Mouse (Mus musculus) layer of hippocampus, postnatal 25 days (tissue): Measurements from ENCODE around the gene Fam169b. TPM values are rescaled to one million over a fixed set of nuclear protein-coding genes. Genes with fewer than 3 reads are reported as not detected.

Experiments
- DNase-seq, 2 experiments: peaks; one replicate each; pipeline ENCODE4 v3.0.0; 2022; ENCODE audit warnings: mixed read lengths in 2 of 2, low spot score in 1 of 2; ENCODE audit errors: extremely low spot score in 1 of 2
- total RNA-seq, 2 experiments: library from RNA; stranded (reverse); gene quantifications; 2 replicates each; pipeline ENCODE4 v1.2.3; 2021

Gene Fam169b
- total RNA-seq, result under 1 TPM; 0.37 to 0.47 TPM

DNA sequence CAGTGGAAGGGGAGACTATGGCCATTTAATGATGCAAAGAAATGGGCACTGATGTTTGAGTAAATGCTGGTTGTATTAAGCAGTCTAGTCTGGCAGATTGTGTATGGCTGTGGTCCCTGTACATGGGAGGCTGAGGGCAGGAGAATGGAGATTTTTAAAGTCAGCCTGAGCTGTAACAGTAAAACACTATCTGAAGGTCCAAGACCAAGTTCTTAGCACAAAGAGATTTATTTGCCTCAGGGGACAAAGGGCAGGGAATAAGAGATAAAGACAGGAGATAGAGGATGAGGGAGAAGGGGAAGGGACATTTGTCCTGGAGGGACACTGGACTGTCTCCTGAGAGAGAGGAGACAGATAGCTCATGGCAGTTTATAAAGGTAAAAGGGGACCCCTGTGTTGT, at the start of gene Fam169b:
Gene Fam169b, plus strand, starts transcription at position 325 of the 400 bp plus-strand sequence.
- no peak for DNase-seq

DNA sequence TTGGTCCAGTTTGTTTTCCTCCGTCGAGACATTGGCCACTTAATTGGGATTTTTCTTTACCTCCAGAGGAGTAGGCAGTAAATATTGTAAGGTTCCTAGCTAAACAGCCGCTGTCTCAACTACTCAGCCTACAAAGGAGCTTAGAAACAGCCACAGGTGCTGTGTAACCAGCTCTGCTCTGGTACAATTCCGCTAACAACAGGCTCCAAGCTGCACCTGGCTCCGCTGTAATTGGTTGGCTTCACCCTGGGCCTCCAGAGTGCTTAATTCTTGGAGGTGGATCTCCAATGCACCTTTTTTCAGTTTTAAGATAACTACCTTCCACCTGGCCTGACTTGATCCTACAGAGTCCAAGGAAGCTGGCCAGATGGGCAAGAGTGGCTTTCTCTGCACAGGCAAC, 49.6 kb upstream of the Fam169b start:
- DNase-seq, result no peak

DNA sequence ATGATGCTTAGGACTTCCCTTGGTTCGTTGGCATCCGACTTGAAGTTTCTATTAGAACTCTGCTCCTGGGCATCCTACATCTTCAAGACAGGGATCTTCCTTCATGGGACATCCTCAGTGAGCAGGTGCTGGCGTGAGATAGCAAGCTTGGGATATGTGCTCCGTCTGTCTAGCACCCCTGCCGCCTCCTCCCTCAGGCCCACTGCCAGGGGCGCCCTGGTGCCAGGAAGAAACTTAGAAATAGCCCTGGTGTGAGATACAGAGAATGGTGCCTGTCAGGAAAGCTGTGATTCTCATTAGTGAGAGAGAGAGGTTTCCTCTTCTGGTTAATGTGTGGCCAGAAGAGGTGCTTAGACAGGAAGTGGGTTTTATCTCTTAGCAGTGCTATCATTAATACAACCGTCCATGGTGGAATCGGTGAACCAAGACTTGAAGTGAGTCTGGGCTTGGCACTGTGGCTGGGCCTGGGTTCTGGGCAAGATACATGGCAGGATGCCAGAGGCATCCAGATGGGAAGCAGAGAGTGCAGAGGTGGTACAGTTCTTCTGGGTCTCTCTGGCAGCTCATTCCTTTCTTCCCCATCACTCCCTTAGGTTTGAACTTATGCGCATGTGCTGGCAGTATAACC, 48.1 kb upstream of the Fam169b start:
- no peak for DNase-seq

DNA sequence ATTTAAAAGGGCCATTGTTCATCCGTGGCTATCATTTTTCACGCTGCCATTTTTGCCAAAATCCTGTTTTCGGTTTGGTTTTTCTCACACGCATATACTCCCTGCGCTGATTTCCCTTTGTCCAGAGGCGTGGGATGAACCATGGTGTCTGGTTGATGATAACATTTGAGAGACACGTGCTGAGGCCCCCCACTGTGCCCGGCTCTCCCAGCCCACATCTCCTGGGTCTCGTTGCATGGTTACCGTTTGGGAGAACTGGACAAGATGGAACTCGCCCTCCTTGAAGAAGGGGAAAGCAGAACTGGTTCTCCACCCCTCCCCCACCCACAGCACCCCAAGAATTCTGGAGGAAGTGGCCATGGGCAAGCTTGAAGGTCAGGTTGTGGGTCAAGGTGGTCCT, 46.6 kb upstream of the Fam169b start:
- no peak for DNase-seq

DNA sequence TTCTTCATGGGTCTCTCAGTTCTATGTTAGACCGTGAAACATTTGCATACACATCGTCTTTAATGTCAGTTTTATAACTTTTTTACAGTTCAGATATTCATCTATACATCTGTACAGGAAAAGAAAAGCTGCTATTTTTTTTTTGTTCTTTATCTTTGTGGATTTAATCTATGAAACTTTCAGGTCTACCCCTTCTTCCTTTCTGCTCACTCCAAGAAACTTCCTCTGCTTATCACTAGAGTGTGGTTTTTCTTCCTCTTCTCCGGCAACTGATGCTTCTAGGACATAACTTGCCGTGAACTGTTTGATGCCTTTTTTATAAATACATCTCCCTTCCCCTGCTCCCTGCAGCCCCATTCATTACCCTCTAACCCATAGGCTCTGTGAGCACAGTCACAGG, 46.0 kb upstream of the Fam169b start:
- DNase-seq, result no peak

DNA sequence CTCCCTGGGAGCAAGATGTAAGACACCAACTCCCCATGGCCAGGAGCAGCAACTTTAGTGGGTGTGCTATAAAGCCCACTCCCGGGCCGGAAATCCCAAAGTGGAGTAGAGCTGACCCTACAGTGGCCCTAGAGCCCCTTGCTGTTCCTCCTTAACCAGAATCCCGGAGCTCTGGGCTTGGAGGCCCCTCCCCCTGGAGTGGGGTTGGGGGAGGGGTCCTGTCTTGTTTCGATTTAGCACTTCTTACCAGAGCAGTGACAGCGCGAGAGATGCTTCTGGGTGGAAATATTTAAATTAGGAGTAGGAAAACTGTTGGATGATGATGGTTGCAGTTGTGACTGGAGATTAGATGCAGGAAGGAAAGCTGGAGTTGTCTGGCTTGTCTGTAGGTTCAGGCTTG, 45.1 kb upstream of the Fam169b start:
- DNase-seq, result no peak

DNA sequence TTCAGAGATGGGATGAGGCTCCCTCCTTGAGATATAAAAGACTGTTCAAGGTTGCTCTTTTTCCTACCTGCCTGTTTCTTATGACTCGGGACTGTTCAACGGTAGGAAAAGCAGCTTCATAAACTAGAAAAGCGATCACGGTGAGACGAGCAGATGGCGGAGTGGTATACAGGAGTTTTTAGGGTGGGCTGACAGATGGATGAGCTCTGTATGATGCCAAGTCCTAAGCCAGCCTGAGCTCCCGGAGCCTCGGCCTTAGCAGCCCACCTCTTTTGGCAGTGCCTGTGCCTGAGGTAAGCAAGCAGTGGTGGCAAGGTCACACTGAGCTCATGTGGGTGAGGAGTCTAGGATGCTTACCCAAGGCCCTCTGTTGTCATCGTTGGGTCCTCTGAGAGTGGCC, 42.8 kb upstream of the Fam169b start:
- no peak for DNase-seq

DNA sequence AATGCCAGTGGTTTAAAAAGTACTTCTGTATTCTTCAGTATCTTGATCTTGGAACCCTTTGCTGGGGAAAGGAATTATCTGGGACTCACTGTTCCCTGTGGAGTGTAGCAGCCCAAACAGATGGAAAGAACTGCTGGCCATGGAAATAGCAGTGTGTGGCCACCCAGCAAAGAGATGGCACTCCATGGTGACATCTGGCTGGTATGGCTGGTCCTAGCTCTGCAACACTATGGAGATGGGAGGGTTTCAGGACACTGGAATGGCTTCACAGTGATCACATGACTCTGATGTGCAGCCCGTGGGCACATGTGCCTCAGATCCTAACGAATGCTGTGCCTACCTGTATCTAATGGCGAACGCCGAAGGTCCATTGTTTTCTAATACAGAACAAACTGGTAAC, 41.1 kb upstream of the Fam169b start:
- no peak for DNase-seq

DNA sequence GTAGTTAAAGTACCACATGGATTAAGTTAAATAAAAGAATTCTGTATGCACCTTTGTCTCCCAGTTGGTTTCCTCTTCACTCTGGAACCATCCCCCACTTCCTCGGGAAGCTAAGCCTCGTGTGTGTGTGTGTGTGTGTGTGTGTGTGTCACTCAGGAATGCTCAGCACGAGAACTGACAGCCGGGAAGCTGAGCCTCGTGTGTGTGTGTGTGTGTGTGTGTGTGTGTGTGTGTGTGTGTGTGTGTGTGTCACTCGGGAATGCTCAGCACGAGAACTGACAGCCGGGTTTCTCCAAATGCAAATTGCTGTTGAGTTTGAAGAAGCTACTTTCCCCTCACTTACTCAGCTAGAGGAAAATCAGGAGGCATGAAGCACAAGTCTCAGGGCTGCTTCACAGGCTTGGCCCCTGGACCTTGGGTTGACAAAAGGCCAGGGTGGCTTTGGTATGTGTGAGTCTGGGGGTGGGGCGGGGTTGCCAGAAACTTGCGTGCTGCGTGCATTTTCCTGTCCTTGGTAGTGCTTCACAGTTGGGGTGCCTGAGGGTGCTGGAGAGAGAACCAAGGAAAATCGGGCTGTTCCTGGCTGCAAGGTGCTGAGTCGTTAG, 39.9 kb upstream of the Fam169b start:
- no peak for DNase-seq

DNA sequence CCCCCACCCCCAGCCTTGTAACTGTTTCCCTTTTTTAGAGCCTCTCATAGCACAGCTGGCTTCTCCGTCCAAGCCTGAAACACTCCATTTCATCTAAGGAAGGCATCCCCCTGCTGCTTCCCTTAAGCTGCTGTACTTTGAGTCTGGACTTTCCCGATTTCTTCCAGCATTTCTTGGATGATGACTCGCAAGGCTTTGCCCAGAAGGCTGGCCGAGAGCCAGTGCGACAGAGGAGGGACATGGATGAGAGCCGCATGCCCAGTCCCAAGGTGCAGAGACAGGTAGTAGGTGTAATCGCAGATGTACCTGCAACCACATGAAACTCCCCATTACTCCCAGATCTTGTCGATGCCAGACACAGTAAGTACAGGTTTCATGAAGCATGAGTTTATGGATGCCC, 36.8 kb upstream of the Fam169b start:
- DNase-seq, result no peak

DNA sequence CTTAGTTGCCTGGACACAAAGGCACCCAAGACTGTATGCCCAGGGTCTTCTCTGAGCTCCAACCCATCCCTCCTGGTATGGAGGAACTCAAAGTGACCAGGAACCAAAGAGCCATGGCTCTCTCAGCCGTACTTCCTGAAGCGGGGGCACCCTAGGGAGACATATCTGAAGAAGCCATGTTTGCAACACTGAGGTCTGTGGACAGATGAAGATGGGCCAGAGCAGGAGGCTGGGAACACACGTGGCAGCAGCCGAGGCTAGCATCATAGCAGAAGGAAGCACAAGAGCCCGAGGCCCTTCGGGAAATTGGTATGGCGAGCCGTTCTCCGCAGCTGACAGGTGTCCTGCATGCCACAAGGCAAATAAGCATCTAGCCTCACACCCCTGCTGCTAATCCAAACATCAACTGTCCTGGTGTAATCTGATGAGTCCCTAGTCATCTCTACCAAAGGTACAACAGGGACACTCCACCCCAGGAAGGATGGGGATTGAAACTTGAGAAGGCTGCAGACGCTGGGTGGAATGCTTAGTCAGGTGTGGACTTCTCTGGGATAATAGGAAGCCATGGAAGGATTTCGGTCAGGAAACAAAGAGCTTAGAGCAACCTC, 34.3 kb upstream of the Fam169b start:
- no peak for DNase-seq

DNA sequence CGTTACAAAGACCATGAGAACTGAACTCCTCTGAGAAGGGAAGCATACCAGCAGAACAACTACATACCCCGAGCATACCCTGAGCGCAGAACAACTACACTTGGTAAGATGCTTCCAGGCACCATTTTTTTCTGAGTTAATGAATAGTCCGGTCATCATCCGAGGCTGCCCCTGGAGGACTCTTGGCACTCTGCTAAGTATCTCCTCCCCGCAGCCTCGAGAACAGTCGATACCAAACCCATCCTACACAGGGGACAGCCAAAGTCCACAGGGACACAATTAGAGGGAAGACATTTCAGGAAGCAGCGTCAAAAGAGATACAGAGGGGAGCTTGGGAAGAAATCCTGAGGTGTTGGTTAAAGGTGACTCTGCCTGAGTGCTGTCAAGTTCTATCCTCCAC, 32.4 kb upstream of the Fam169b start:
- no peak for DNase-seq

DNA sequence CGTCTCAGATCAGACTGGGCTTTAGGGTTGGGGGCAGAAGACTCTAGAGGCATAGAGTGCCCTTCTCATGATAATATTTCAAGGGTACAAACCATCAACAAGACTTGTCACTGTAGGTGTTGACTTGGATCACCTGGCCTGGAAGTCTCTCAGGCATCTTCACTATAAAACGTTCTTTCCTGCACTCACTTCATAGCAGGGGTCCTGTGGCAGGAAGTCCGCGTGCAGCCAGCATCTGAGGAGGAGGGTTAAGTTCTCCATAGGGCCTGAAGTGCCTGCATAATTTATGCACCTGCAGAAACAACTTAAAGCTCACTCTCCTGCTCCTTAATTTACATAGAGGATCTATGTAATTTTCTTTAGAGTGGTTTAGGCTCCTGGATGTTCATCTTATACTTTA, 28.0 kb upstream of the Fam169b start:
- no peak for DNase-seq

DNA sequence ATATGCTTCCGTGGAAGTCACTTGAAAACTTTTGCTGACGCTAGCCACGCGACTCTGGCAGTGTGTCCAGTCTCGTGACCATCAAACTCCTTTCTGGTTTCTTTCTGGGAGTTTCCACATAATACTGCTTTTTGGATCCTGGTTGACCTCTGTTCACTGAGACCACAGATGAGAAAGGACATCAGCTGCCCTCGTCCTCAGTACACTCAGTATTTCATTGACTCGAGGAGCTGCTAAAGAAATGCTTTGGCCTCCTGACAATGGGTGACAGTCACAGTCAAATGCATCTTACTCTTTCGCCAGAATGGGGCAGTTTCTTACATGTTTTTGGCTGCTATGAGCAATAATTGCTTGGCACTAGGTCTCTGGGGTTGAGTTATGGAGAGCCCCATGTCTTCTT, 27.4 kb upstream of the Fam169b start:
- DNase-seq, result no peak

DNA sequence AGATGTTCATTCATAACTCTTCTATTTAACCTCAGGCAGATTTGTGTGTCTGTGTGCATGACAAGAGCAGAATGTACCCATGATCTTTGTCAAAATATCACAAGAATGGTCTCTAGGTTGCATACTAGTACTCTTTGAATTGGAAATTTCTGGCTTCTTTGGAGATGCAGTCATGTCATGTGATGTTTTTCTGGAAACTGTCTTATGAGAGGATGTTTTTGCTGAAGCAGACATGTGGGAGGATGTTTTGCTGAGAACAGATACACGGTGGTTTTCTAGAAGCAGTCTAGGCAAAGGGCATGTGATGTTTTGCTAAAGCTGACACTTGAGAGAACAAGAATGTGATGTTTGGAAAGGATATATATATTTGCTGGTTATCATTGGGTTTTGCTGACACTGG, 23.2 kb upstream of the Fam169b start:
- no peak for DNase-seq

DNA sequence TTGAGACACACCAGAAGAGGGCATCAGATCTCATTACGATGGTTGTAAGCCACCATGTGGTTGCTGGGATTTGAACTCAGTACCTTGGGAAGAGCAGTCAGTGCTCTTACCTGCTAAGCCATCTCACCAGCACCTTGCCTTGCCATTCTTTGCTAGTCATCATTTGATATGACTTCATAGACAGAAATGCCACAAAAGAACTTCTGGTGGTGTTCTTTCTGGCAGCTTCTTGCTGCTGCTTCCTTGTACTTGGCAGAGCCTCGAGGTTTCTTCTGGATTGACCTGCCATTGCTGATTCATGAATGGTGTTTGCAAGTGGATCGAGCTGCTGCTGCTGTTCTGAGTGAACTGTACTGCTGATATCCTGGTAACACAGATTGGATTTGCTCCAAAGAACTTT, 22.7 kb upstream of the Fam169b start:
- DNase-seq, result no peak

DNA sequence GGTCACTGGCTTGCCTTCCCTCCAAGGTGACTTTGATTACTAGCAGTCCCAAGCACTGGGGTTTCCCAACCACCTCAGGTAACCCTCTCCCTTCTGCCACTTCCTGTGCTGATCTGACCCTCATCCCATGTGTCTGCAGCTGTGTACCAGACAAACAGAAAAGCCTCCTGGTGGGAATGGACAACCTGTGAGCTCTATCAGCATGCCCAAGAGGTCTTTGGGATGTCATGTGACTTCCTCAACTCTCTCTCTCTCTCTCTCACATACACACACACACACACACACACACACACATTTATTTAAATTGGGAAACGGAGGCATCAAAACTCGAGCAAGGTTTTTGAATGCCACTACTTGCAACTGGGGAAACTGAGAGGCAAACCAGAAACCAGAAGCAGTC, 15.9 kb upstream of the Fam169b start:
- DNase-seq, result no peak

DNA sequence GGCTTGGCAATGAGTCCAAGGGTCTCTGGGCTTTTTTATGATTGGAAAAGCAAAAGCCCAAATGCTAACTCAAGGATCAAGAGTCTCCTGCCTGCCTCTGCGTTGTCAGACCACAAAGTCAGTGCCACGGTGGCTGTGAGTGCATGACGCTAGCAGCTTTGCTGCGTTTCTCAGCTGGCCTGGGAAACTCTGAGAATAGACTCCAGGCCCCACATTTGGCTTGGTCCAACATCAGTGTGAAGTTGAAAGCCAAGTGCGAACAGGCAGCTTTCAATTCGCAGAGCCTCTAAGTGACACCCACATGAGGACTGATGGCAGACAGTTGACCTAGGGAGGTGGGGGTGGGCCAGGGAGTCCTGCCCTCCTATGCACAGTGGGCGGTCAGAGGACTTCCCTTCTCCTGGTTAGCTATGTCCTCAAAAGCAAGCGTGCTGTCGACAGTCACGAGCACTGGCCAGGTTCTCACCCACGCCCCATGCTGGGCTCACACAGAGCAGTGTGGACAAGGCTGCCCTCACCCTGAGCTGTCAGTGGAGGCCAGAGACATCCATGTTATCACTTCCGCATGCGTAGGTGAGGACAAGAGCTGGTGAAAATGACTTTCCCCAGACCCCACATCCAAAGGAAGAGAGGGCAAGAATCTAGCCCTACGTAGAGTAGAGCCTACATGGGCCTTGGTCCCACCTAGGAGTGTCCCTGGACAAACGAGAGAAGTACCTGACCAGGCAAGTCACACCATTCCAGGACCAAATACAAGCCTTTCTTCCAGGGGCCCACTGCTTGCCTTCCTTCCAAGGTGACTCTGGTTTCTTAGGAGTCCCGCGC, 15.1 kb upstream of the Fam169b start:
- no peak for DNase-seq

DNA sequence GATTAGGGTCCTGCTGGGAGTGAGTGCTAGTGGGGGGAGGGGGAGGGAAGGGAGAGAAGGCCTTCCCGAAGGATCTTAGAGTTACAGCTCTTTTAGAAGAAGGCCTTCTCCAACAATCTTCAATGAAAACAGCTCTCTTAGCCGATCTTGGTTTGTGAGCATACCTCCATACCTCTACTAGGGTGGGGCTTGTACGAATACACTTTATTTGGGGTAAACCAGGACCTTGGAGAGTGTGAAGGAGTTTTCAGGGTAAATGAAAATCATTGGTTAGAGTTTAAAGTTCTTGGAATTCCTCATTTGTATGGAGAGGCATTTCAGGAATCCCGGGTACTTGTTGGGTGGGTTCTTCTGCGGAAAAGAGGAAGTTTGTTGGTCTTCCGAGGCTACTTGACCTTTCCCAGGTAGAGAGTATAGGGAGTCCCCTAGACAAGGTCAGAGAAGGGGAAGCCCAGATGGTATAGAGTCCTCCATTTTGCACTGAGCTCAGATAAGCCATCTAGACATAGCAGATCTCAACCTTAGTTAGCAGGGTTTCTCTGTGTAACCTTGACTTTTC, 14.0 kb upstream of the Fam169b start:
- no peak for DNase-seq

DNA sequence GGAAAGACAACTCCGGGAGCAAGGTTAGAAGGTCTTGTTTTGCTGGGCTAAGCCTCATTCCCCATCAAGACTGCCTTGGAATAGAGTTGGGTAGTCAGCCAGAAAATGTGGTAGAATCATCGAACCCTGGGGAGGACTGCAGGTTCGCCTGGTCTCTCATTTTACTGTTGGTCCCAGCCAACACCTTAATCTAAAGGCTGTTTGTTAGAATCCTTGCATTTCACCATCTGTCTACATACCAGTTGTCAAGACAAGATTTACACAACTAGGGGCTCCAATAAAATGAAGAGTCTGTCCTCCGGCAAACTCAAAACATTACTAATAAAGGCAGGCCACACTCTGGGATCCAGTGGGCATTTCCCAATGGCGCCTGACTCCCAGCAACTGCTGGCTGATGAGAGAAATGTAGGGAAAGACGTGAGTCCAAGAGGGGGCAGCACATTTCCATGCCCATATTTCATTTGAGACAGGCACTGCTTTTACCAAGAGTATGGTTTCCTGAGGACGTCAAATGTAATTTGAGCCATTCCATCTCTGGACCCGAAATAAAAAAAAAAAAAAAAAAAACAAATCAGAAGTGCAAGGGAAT, 10.9 kb upstream of the Fam169b start:
- no peak for DNase-seq
